Mouse (Mus musculus): ENCODE data around the gene Cdkl5. TPM values are rescaled to one million over a fixed set of nuclear protein-coding genes. Genes with fewer than 3 reads are reported as not detected.

Cdkl5 gene
- total and polyA plus RNA-seq, 2 experiments, result 0.60 to 2.9 TPM

DNA sequence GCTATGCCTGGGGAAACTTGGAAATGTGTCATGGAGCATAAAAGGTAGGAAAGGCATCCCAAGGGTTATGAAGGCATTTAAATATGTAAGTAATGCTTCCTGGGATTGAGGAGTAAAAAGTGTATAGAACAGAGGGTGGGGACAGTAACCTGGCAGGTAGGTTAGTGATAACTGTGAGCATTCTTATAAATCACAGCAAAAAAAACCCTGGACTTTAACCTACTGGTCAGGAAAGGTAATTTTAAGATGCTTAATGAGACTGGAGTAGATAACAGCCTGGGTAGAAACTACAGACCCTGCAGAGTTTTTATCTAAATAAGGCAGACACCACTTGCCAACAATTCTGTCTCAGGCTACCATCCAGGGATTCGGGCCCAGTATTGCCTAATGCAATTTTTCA lies 245.9 kb downstream of the Cdkl5 start:
- 44% methylated on average over 1 of the region's 1 CpGs for WGBS
- Histone ChIP-seq H3K36me3 (ENCODE audit: control insufficient read depth, insufficient read depth, low read length) (no peaks in the 10 kb centered on the region), H3K27me3 (ENCODE audit: control insufficient read depth, insufficient read depth, low read length) (no peaks in the 10 kb centered on the region), H3K27ac (replicated peaks; ENCODE audit: insufficient read depth, low read depth, low read length) (no peak overlapping the region), H3K4me1 (ENCODE audit: control insufficient read depth, insufficient read depth, low read length) (no peaks in the 10 kb centered on the region), H3K4me3 (ENCODE audit: insufficient read depth, low read depth, low read length) (no peak overlapping the region), H3K9ac (ENCODE audit: low read depth, low read length) (no peak overlapping the region), H3K79me2 (ENCODE audit: control insufficient read depth, insufficient read depth, low read length) (no peaks in the 10 kb centered on the region)
- DNase-seq (ENCODE audit: extremely low read depth, low read depth, low spot score), result no peak
- TF ChIP-seq POLR2A (IDR thresholded peaks at IDR 0.05; ENCODE audit: extremely low read depth, insufficient read depth, low read length) (no peak), CTCF (IDR thresholded peaks at IDR 0.05; ENCODE audit: low read depth, low read length) (no peak)

- TF ChIP-seq POLR2A (IDR thresholded peaks at IDR 0.05; ENCODE audit: extremely low read depth, insufficient read depth, low read length), result no peak
- no peak for TF ChIP-seq CTCF (IDR thresholded peaks at IDR 0.05; ENCODE audit: low read depth, low read length)
- H3K4me3 ChIP-seq (ENCODE audit: insufficient read depth, low read depth, low read length), result no peak overlapping the region
- no peak overlapping the region for H3K9ac ChIP-seq (ENCODE audit: low read depth, low read length)
- no peaks in the 10 kb centered on the region for H3K36me3 ChIP-seq (ENCODE audit: control insufficient read depth, insufficient read depth, low read length)
- no peak for DNase-seq (ENCODE audit: extremely low read depth, low read depth, low spot score)
- H3K27me3 ChIP-seq (ENCODE audit: control insufficient read depth, insufficient read depth, low read length), result no peaks in the 10 kb centered on the region
- H3K4me1 ChIP-seq (ENCODE audit: control insufficient read depth, insufficient read depth, low read length), result no peaks in the 10 kb centered on the region
- H3K27ac ChIP-seq (replicated peaks; ENCODE audit: insufficient read depth, low read depth, low read length), result no peak overlapping the region
- H3K79me2 ChIP-seq (ENCODE audit: control insufficient read depth, insufficient read depth, low read length), result no peaks in the 10 kb centered on the region
- 83% methylated on average over 1 of the region's 1 CpGs for WGBS
Measured at GRCm38 (mm10) chrX:160745399-160745798, 249.1 kb downstream of the Cdkl5 start.

- Histone ChIP-seq H3K9ac (ENCODE audit: low read depth, low read length) (no peak within 1 kb of the TSS), H3K79me2 (ENCODE audit: control insufficient read depth, insufficient read depth, low read length) (no peaks in the 10 kb centered on the region), H3K4me3 (ENCODE audit: insufficient read depth, low read depth, low read length) (no peak within 1 kb of the TSS), H3K36me3 (ENCODE audit: control insufficient read depth, insufficient read depth, low read length) (no peaks in the 10 kb centered on the region), H3K27ac (replicated peaks; ENCODE audit: insufficient read depth, low read depth, low read length) (no peak within 1 kb of the TSS), H3K27me3 (ENCODE audit: control insufficient read depth, insufficient read depth, low read length) (no peaks in the 10 kb centered on the region), H3K4me1 (ENCODE audit: control insufficient read depth, insufficient read depth, low read length) (no peaks in the 10 kb centered on the region)
- no peak for DNase-seq (ENCODE audit: extremely low read depth, low read depth, low spot score)
- TF ChIP-seq CTCF (IDR thresholded peaks at IDR 0.05; ENCODE audit: low read depth, low read length), result no peak
- TF ChIP-seq POLR2A (IDR thresholded peaks at IDR 0.05; ENCODE audit: extremely low read depth, insufficient read depth, low read length), result no peak
- 79% methylated on average over 5 of the region's 5 CpGs for WGBS
Measured at GRCm38 (mm10) chrX:160735650-160736049, 258.9 kb downstream of the Cdkl5 start, which contains the start of gene Ppef1. Gene Ppef1 (minus strand): TSS chrX:160735765.

Other genes starting within 250 kb of the Cdkl5 start
- gene Rs1, start 226.7 kb downstream of the Cdkl5 start, total RNA-seq (2014; rRNA removed), result not detected in 2 replicates
- not detected in 2 replicates for gene Rs1, start 226.7 kb downstream of the Cdkl5 start, polyA plus RNA-seq (2012; rRNA removed)
- 0.34 and 0.65 TPM in 2 replicates for gene Gja6, start 87.7 kb downstream of the Cdkl5 start, total RNA-seq (2014; rRNA removed)
- gene Gja6, start 87.7 kb downstream of the Cdkl5 start, polyA plus RNA-seq (2012; rRNA removed), result 0.04 and 0.11 TPM in 2 replicates
- gene Scml2, start 122.5 kb upstream of the Cdkl5 start, total RNA-seq (2014; rRNA removed), result 0.20 TPM in 1 of 2 replicates, not detected in the other
- gene Scml2, start 122.5 kb upstream of the Cdkl5 start, polyA plus RNA-seq (2012; rRNA removed), result not detected in 2 replicates